Mouse (Mus musculus) ES-Bruce4 (cell line): Measurements from ENCODE around the gene Adamts13. TPM values are rescaled to one million over a fixed set of nuclear protein-coding genes. Genes with fewer than 3 reads are reported as not detected.

Experiments
- H3K27ac ChIP-seq: 2 replicates; pipeline ENCODE4 v1.5.1; 2012; ENCODE audit warnings: low read length, inconsistent platforms; ENCODE audit not compliant: insufficient read depth
- H3K27me3 ChIP-seq: 2 replicates; pipeline ENCODE4 v1.6.1; 2012; ENCODE audit warnings: mild to moderate bottlenecking, low read length, inconsistent platforms; ENCODE audit not compliant: control insufficient read depth, poor library complexity, insufficient read depth, severe bottlenecking
- H3K36me3 ChIP-seq: 2 replicates; pipeline ENCODE4 v1.6.1; 2012; ENCODE audit warnings: inconsistent platforms, mild to moderate bottlenecking, low read length, moderate library complexity; ENCODE audit not compliant: control insufficient read depth, poor library complexity, insufficient read depth, severe bottlenecking
- H3K4me1 ChIP-seq: one replicate; pipeline ENCODE4 v1.8.1; 2011; ENCODE audit warnings: low read length; ENCODE audit not compliant: control insufficient read depth, insufficient read depth
- H3K4me3 ChIP-seq: 2 replicates; pipeline ENCODE4 v1.5.1; 2011; ENCODE audit warnings: low read depth, mild to moderate bottlenecking, low read length
- H3K9ac ChIP-seq: 2 replicates; pipeline ENCODE4 v1.6.1; 2012; ENCODE audit warnings: low read depth, mild to moderate bottlenecking, inconsistent platforms; ENCODE audit not compliant: poor library complexity, severe bottlenecking
- H3K9me3 ChIP-seq: replicated peaks from 2 replicates; pipeline ENCODE4 v1.6.1; 2012; ENCODE audit warnings: mild to moderate bottlenecking, low read length, inconsistent platforms; ENCODE audit not compliant: control insufficient read depth, poor library complexity, insufficient read depth, severe bottlenecking
- CTCF ChIP-seq: IDR thresholded peaks from one replicate; pipeline ENCODE4 v1.8.1; 2011; ENCODE audit warnings: low read depth, low read length
- EP300 ChIP-seq: IDR thresholded peaks from 2 replicates; pipeline ENCODE4 v1.6.1; 2011; ENCODE audit warnings: low read depth, low read length; ENCODE audit not compliant: insufficient read depth
- POLR2A ChIP-seq: IDR thresholded peaks from one replicate; pipeline ENCODE4 v1.8.1; 2011; ENCODE audit warnings: low read length; ENCODE audit not compliant: insufficient read depth
- polyA plus RNA-seq: library from polyadenylated mRNA; stranded (reverse); fragments of >200 nt; gene quantifications from 2 replicates; pipeline ENCODE4 v1.2.4, GENCODE M21; 2011; ENCODE audit warnings: low read depth; ENCODE audit not compliant: missing spikeins, insufficient read depth, insufficient read length

Adamts13 gene
- polyA plus RNA-seq, 1 experiment = not detected

- Histone ChIP-seq H3K27me3 (no peaks in the 10 kb centered on the region), H3K9ac (peak within 1 kb of the TSS; percentile 79), H3K4me3 (peak within 1 kb of the TSS; percentile 78), H3K9me3 (no peaks in the 10 kb centered on the region), H3K27ac (no peak within 1 kb of the TSS), H3K36me3 (no peaks in the 10 kb centered on the region), H3K4me1 (peaks cover 1% of the 10 kb centered on the region)
- TF ChIP-seq CTCF (no peak), POLR2A (no peak), EP300 (no peak)
Observed at GRCm38 (mm10) chr2:27009714-27010244, 36.6 kb downstream of the Adamts13 start, which contains the start of gene Cacfd1. Gene Cacfd1, plus strand, starts transcription at chr2:27009926.

DNA sequence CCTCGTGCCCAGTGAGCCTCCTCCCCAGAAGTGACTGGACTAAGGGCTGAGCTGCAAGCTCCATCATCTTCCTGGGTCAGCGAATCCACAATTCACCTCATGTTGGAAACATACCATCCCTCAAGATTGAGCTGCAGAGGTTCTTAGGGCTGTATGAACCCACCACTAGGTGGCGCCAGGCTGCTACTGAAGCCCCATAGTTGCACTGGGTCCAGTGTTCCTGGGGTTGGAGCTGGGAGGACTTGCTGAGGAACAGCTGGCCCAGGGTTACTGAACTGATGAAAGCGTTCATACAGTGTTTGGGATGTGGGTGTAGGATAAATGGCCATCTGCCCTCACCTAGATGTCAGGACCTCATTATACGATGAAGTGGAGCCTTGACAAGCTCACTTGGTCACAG is 44.6 kb downstream of the Adamts13 start:
- H3K4me3 ChIP-seq = no peak overlapping the region
- H3K4me1 ChIP-seq = no peaks in the 10 kb centered on the region
- TF ChIP-seq POLR2A = no peak
- TF ChIP-seq EP300 = no peak
- TF ChIP-seq CTCF = peak; percentile 97
- no peaks in the 10 kb centered on the region for H3K27me3 ChIP-seq
- H3K9ac ChIP-seq = no peak overlapping the region
- H3K36me3 ChIP-seq = no peaks in the 10 kb centered on the region
- H3K27ac ChIP-seq = no peak overlapping the region
- no peaks in the 10 kb centered on the region for H3K9me3 ChIP-seq

GRCm38 (mm10) chr2:27019530-27019929 is 46.3 kb downstream of the Adamts13 start:
- no peaks in the 10 kb centered on the region for H3K9me3 ChIP-seq
- no peaks in the 10 kb centered on the region for H3K4me1 ChIP-seq
- no peak overlapping the region for H3K27ac ChIP-seq
- no peak overlapping the region for H3K9ac ChIP-seq
- H3K36me3 ChIP-seq = no peaks in the 10 kb centered on the region
- no peak overlapping the region for H3K4me3 ChIP-seq
- TF ChIP-seq CTCF = no peak
- TF ChIP-seq EP300 = no peak
- TF ChIP-seq POLR2A = no peak
- H3K27me3 ChIP-seq = no peaks in the 10 kb centered on the region

GRCm38 (mm10) chr2:27021103-27021502 is 47.9 kb downstream of the Adamts13 start:
- Histone ChIP-seq H3K36me3 (no peaks in the 10 kb centered on the region), H3K27me3 (no peaks in the 10 kb centered on the region)
- TF ChIP-seq CTCF = no peak
- no peak for TF ChIP-seq EP300
- TF ChIP-seq POLR2A = no peak

GRCm38 (mm10) chr2:27022612-27023011 is 49.4 kb downstream of the Adamts13 start:
- Histone ChIP-seq H3K27ac (no peak overlapping the region), H3K27me3 (no peaks in the 10 kb centered on the region), H3K9me3 (no peaks in the 10 kb centered on the region), H3K4me1 (no peaks in the 10 kb centered on the region), H3K4me3 (no peak overlapping the region), H3K9ac (no peak overlapping the region), H3K36me3 (no peaks in the 10 kb centered on the region)
- TF ChIP-seq POLR2A = no peak
- TF ChIP-seq CTCF = no peak
- TF ChIP-seq EP300 = no peak

More at GRCm38 (mm10) chr2:27021103-27021502, 47.9 kb downstream of the Adamts13 start:
- Histone ChIP-seq H3K27ac (no peak overlapping the region), H3K4me3 (no peak overlapping the region), H3K9me3 (no peaks in the 10 kb centered on the region), H3K9ac (no peak overlapping the region), H3K4me1 (no peaks in the 10 kb centered on the region)

GRCm38 (mm10) chr2:27024136-27024535 is 50.9 kb downstream of the Adamts13 start:
- Histone ChIP-seq H3K36me3 (no peaks in the 10 kb centered on the region), H3K9me3 (no peaks in the 10 kb centered on the region), H3K9ac (no peak overlapping the region), H3K4me1 (no peaks in the 10 kb centered on the region), H3K4me3 (no peak overlapping the region), H3K27me3 (no peaks in the 10 kb centered on the region), H3K27ac (no peak overlapping the region)
- no peak for TF ChIP-seq POLR2A
- no peak for TF ChIP-seq EP300
- no peak for TF ChIP-seq CTCF
